Mouse (Mus musculus): ENCODE measurements around the gene Olfr1315-ps1. TPM values are rescaled to one million over a fixed set of nuclear protein-coding genes. Genes with fewer than 3 reads are reported as not detected.

Olfr1315-ps1 gene
- not detected in 2 replicates for total RNA-seq (2021)
- long read RNA-seq, experiment 1 = 0 reads
- long read RNA-seq, experiment 2 = 0 reads

GRCm38 (mm10) chr2:112115340-112115739 lies at the start of gene Olfr1315-ps1:
Gene Olfr1315-ps1, minus strand, starts transcription at chr2:112115440.
- no peak for DNase-seq

GRCm38 (mm10) chr2:112153898-112154297 lies 38.7 kb upstream of the Olfr1315-ps1 start, which contains the start of gene Olfr1318:
Gene Olfr1318, plus strand, starts transcription at chr2:112154198.
- DNase-seq = no peak

- no peak for DNase-seq
Observed at GRCm38 (mm10) chr2:112140029-112140428, 24.8 kb upstream of the Olfr1315-ps1 start, which contains the start of gene Olfr1317. Gene Olfr1317, plus strand, starts transcription at chr2:112140329.

GRCm38 (mm10) chr2:112134877-112135276 lies 19.6 kb upstream of the Olfr1315-ps1 start, which contains the start of gene Olfr1316:
Gene Olfr1316, minus strand, starts transcription at chr2:112134977.
- DNase-seq = no peak

- DNase-seq = no peak
Observed at GRCm38 (mm10) chr2:112096681-112097080, 18.6 kb downstream of the Olfr1315-ps1 start, which contains the start of gene Olfr1314. Gene Olfr1314, minus strand, starts transcription at chr2:112096781.

GRCm38 (mm10) chr2:112077743-112078142 lies 37.5 kb downstream of the Olfr1315-ps1 start, which contains the start of gene Olfr1313:
Gene Olfr1313, minus strand, starts transcription at chr2:112077843.
- no peak for DNase-seq

Other genes with a start within 250 kb of the Olfr1315-ps1 start
- gene Olfr1305, start 238.3 kb downstream of the Olfr1315-ps1 start, total RNA-seq (2021) = not detected in 2 replicates
- not detected in 2 replicates for gene Olfr1306, start 199.2 kb downstream of the Olfr1315-ps1 start, total RNA-seq (2021)
- gene Olfr1307, start 166.0 kb downstream of the Olfr1315-ps1 start, total RNA-seq (2021) = 0.04 TPM in 1 of 2 replicates, not detected in the other
- gene Olfr1308, start 150.5 kb downstream of the Olfr1315-ps1 start, total RNA-seq (2021) = not detected in 2 replicates
- gene Olfr1309, start 125.2 kb downstream of the Olfr1315-ps1 start, total RNA-seq (2021) = not detected in 2 replicates
- gene Olfr1310, start 102.7 kb downstream of the Olfr1315-ps1 start, total RNA-seq (2021) = not detected in 2 replicates
- not detected in 2 replicates for gene Olfr1311, start 91.0 kb downstream of the Olfr1315-ps1 start, total RNA-seq (2021)
- not detected in 2 replicates for gene Olfr1312, start 65.2 kb downstream of the Olfr1315-ps1 start, total RNA-seq (2021)
- not detected in 2 replicates for gene Olfr1313, start 37.6 kb downstream of the Olfr1315-ps1 start, total RNA-seq (2021)
- not detected in 2 replicates for gene Olfr1314, start 18.7 kb downstream of the Olfr1315-ps1 start, total RNA-seq (2021)
- not detected in 2 replicates for gene Olfr1316, start 19.5 kb upstream of the Olfr1315-ps1 start, total RNA-seq (2021)
- not detected in 2 replicates for gene Olfr1317, start 24.9 kb upstream of the Olfr1315-ps1 start, total RNA-seq (2021)
- gene Olfr1318, start 38.8 kb upstream of the Olfr1315-ps1 start, total RNA-seq (2021) = not detected in 2 replicates
- 6.6 and 6.9 TPM in 2 replicates for gene Lpcat4, start 124.0 kb upstream of the Olfr1315-ps1 start, total RNA-seq (2021)
- gene Nutm1, start 143.9 kb upstream of the Olfr1315-ps1 start, total RNA-seq (2021) = not detected in 2 replicates
- gene Nop10, start 146.5 kb upstream of the Olfr1315-ps1 start, total RNA-seq (2021) = 128 and 139 TPM in 2 replicates
- gene Slc12a6, start 150.4 kb upstream of the Olfr1315-ps1 start, total RNA-seq (2021) = 35.0 and 48.5 TPM in 2 replicates
- gene Gm21985, start 150.9 kb upstream of the Olfr1315-ps1 start, total RNA-seq (2021) = not detected in 2 replicates